Mouse (Mus musculus): ENCODE data around the gene Slc38a2.
A peak's percentile ranks its signal among the peaks of the same experiment; 100 is the strongest.

Gene Slc38a2

DNA sequence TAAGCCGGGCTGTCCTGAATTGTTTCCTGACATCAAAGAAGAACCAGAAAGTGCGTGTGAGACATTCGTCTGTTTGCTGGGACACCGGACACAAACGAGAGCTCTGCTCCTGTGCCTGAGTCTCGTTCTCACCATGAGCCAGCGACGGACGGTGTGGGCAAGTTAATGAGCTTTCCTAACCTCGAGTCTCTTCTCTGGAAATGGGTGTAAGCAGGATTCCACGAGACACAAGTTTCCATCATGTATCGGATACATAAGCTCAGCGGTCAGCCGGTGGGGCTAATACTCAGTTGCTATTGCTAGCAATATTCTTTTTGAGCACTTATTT, 41.3 kb downstream of the Slc38a2 start:
- no peak for DNase-seq

DNA sequence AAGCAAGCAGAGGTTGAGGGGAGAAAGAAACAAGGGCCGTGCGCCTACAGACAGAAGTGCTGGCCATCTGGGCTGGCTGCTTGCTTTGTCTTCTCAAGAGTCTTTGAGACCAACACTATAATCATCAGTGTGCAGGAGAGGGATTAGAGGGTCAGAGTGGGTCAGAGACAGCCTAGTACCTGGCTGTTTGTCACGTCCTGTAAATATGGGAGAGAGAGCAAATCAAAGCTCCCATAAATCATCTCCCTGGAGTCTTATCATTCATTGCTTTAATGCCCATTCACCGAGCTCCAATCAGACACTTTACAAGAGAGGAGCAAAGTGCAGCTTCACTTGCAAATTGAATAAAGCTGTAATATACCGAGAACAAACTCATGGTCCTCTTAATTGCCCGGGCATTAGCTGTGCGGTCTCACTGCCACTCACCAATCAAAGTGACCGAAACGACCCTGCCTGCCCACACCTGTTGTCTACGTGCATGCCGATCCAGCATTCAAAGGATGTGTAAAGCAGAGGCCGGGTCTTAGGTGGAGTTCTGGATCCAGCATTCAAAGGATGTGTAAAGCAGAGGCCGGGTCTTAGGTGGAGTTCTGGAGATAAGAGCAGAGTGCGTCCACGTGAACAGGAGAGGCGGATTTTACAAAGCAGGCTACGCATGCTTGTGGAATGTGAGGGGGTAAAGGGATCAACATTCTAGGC, 41.8 kb downstream of the Slc38a2 start:
- DNase-seq, result no peak

DNA sequence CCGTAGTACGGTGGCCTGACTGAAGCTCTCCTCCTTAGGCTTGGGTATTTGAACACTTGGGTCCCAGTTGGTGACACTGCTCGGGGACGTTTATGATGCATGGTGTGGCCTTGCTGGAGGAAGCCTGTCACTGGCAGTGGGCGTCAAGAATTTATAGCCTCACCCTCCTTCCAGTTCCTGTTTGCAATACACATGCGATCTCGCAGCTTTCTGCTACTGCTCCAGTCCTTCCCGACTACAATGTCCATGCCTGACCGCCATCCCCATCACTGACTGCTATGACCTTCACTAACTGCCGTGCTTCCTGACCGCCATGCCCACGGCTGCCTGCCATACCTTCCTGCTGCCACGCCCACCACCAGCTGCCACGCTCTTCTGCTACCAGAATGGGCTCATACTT, 44.0 kb downstream of the Slc38a2 start:
- no peak for DNase-seq

DNA sequence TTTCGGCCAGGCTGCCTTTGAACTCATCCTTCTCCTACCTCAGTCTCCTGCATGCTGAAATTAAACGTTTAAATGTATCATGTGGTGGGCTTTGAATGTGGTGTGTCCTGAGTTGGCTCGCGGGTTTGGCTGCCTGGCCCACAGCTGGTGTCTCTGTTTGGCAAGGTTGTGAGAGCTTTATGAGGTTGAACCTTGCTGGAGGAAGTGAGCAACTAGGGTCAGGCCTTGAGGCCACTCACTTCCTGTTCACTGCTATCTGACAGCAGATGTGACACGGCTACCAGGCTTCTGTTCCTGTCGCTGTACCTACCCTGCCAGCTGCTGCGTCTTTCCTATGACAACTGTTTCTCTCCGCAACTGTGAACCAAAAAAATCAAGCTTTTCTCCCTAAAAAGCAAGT, 44.8 kb downstream of the Slc38a2 start:
- no peak for DNase-seq

DNA sequence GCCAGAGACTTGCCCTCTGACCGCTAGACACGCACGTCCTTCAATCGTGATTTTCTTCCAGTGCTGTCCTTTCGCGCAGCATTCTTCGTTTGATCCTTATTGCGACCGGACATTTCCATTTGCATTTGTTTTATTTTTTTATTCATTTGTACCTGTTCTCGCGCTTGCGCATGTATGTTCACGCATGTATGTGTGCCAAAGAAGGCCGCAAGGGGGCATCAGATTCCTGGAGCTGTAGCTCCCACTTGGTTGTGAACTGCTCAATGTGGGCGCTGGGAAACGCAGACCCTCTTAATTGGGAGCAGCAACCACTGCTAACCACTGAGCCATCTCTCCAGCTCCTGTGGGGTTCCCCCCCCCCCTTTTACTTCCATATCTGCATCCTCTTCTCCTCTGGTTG, 46.5 kb downstream of the Slc38a2 start:
- DNase-seq, result no peak

DNA sequence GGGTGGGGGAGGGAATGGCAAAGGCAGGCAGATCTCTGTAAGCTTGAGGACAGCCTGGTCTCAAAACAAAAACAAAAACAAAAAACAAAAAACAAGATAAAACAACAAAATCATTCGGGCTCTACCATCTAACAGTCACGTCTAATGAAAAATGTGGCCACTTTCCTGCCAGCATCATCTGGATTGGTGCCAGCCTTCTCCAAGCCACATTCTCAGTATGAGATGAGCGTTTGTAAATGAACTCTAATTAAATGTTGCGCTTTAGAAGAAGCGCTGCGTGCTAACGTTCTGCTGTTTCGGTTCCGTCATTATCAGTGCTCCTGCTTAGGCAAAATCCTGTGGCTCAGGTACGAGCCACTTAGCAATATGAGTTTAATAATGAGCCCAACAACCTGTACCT, 47.0 kb downstream of the Slc38a2 start:
- DNase-seq, result no peak

DNA sequence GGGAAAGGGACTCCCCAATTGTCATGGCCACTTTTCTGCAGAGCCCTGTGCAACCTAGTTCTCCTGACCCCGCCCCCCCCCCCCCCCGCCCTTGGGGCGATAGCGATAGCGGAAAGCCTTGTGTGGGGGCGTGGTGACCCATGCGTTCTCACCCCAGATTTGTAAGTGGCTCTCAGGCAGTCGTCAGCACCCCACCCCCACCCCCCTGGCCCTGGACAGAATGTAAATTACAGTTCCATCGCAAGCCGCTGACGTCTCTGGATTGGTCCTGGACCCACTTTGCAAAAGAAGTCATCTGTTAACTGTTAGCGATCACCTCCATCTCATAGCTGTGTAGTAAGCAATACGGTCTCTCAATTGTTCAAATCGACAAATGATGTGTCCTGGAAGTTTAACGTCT, 52.2 kb downstream of the Slc38a2 start:
- no peak for DNase-seq

DNA sequence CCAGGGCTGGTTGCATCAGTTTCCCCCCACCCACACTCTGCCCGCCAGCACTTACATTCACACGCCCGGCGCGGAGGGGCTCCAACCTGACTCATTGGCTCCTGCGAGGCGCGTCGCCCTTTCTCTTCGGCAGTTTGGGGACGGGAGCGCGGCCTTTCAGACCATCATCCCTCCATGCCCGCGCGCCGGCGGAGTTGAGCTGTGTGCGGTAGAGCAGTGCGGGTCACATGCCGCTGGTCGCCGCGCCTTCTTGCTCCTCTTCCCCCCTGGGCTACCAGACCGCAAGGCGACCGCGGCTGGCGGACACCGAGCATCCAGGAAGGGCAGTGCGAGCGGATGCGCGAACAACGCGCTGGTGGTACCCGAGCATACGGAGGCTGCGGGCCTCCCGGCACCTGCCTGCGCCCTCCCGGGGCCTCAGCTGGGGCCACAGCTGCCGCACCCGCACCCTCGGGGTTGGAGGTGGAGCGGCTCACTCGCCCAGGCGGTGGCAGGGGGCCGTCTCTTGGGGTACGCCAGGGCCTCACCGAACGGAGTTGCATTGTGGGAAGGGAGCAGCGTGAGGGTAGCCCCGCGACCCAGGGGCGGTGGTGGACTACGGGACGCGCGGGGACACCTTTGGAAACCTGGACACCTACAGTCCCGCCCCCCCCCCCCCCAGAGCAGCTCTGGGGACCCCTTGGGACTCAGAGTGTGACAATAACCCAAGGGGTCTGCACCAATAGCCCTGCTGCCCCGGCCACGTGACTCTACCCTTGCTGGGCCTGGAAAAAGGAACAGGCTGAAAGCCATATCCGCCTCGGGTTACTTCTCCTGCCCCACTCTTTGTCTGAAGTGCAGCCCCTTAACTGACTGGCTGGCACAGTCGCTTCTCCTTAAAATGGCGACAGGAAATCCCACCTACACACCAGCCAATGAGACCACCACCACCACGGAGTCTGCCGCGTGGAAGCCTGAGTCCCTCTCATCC, 56.8 kb downstream of the Slc38a2 start, which contains the start of gene Slc38a1:
Slc38a1 (minus strand) TSS at position 478 of the 970 bp plus-strand sequence.
- no peak for DNase-seq

DNA sequence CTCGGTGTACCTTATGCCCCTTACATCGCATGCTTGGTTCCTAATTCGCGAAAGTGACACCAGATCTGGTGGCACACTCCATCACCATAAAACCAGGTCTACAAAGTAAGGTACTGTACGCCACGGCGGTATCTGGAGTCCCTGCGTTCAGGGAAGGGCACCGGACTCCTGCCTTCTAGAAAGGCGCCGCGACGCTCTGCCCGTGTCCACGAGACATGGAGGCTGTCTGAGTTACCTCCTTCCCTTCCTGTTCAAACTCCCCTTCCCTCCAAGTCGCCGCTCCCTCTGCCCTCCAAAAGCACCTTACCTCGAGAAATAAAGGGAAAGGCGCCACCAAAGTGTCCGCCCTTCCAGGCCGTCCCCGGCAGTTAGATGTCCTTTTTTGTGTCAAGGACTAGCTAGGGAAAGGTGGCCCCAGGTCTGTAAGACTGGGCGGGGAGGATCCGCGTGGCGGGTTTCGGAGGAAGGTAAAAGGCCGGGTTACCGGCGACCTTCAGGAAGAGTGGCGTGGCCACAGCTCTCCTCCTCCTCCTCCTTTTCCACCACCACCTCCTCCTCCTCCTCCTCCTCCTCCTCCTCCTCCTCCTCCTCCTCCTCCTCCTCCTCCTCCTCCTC, 57.6 kb downstream of the Slc38a2 start:
- DNase-seq, result no peak

DNA sequence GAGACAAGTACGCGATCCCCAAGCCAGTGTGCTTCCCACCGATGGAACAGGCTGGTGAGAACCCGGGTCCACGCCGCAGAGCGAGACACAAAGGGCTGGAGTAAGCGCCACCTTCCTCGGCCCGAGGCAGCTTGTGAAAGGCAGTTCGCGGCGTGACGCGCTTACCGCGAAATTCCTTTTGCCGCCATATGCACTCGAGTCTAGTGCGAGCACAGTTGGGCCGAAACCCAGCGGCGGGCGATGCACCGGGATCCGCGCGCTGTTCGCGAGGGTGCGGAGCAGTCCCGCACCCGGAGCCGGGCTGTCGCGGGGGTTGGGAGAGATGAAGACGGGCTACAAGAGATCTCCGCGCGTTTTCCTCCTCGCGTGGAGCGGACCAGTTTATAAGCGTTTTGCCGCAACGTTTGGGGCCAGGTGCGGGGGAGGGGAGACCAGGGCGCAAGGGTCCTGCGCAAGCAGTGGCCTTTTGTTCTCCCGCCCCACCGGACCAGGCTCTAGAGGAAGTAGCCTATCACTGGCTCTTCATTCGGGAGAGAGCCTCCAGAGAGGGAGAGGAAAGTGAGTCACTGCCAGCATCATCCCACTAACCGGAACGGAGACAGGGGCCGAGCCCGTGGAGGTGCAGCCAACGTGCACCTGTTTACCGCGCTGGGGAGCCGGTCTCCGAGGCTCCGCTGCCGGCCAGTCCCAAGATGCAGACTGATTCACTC, 58.3 kb downstream of the Slc38a2 start:
- DNase-seq, result peak; percentile 7

DNA sequence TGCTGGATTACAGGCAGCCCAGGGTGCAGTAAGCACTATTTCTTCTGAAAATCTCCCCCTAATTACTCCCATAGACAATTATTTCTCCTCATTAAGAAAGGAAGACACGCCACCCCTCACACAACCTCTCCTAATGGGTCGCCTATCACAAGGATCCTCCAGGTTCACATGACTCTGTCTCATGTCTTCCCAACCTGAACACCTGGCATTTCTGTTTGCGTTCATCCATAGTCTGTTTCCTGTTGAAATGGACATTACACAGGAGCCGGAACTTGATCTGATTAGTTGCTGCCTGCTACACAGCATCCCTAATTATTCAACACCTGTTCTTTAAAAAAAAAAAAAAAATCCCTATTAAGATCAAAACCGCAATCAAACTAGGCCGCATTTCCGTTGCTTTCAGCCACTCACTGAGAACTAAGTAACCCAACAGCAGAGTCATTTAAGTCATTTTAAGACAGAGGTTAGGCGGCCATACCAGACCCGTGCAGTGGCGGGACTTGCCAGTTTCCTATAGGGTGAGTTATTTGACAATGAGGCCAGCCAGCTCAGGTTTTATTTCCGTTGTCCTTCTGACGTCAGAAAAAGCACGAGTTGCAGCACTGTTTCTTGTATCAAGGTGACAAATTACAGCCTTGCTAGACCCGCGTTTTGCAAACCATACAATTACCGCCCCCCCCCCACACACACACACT, 59.1 kb downstream of the Slc38a2 start:
- no peak for DNase-seq

DNA sequence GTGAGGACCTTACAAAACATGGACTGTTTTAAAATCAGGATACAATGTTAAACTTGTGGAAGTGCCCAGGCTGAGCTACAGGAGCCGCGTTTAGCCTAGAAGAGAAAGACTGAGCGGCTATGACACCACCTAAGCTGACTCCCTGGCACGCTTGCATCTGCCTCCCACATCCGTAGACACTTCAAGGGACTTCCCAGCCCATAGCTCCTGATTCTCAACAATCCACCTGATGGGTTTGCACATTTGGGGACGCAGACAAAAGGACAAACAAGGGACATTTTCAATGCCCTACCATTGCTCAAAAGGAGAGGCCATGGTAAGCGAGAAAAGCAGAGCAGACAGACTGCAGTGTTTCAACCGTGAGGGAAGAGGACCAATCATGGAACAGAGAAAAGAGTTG, 59.9 kb downstream of the Slc38a2 start:
- no peak for DNase-seq

DNA sequence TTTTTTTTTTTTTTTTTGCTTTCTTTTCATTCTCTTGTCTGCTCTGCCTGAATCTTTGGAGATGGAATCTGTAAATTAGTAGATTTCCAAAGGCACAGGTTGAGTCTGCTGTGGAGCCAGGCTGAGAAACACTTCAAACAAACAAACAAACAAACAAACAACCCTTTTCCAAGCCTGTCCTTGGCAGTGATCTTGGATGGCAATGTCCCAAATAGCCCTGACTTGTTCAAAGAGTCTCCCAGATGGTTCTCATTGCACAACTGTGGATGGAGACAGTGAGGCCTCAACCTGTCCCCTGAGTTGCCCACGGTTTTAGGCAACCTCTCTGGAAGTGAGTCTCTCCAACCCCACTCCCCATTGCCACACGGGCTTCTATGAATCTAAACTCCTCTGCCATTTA, 60.9 kb downstream of the Slc38a2 start:
- DNase-seq, result no peak

DNA sequence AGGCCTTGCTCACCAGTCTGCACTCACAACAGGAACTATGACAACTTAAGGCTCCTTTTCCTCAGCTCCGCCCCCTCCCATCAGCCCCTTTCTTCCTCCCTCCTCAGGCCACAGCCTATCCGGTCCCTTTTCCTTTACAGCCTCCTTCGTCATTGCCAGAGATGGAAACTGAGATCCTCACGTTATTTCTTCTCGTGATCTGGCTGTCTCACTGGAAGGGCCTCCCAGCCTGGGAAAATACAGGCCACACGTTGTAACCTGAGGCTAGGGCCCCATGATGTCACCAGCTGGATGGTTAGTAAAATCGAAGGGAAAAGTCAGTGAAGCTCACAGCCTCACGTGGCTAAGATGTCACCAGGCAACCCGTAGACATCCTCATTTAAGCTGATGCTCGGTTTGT, 61.4 kb downstream of the Slc38a2 start:
- no peak for DNase-seq
